ENCODE assay signal across 22 mouse cellular contexts in genomic region chr5:125323128-125323527, GRCm38 (mm10). TPM values are rescaled to one million over a fixed set of nuclear protein-coding genes. Genes with fewer than 3 reads are reported as not detected.
DNase-seq lines count a peak whose midpoint lies in the region; ATAC-seq lines count a peak whose summit lies in the region.
"Had no signal": no experiment of that assay in that cellular context is flagged by ENCODE, and none has a peak within 500 bp of the region (broad histone marks: within the 10 kb centered on the region; RNA-seq: fewer than 3 reads in every experiment).

No protein-coding gene starts in this region.

- no peak for ATAC-seq in hindbrain, embryonic 13.5 days (ENCODE audit: low FRiP score)
- ATAC-seq: forebrain, postnatal 0 days had no signal

- H3K4me2 ChIP-seq in hindbrain, embryonic 13.5 days, result no peak overlapping the region
- H3K4me2 ChIP-seq: heart, embryonic 12.5 days; kidney, embryonic 15.5 days; limb, embryonic 15.5 days; neural tube, embryonic 13.5 days had no signal

- no peak overlapping the region for H3K4me3 ChIP-seq in hindbrain, embryonic 13.5 days
- no peak overlapping the region for H3K4me3 ChIP-seq in hindbrain, embryonic 10.5 days
- peak overlapping the region; percentile 60 for H3K4me3 ChIP-seq in megakaryocyte, embryonic 14.5 days (replicated peaks)
- H3K4me3 ChIP-seq: embryonic facial prominence, embryonic 10.5 days; heart, embryonic 12.5 days; kidney, embryonic 15.5 days; limb, embryonic 15.5 days; neural tube, embryonic 13.5 days had no signal

- 91% methylated on average over 6 of the region's 6 CpGs for WGBS in hindbrain, embryonic 13.5 days
- WGBS in hindbrain, embryonic 10.5 days, result 94% methylated on average over 6 of the region's 6 CpGs

- intact Hi-C loops in left cerebral cortex, postnatal 4 days (cut with DNase I), result no loop called here

- DNase-seq in adrenal gland, adult 8-10 months, result peak; percentile 83
- no peak for DNase-seq in adrenal gland, postnatal 4 days (ENCODE audit: low spot score in 2 of 2)
- no peak for DNase-seq in hindbrain, embryonic 10.5 days (ENCODE audit: low spot score)
- DNase-seq in adrenal gland, postnatal 36 days, result peak; percentile 73 to 76
- DNase-seq in left cerebral cortex, postnatal 4 days, result no peak
- DNase-seq: cerebellum, adult 9-10 months; forebrain, postnatal 0 days; gastrocnemius, postnatal 36 days; heart, postnatal 10 days; kidney, postnatal 36 days; layer of hippocampus, postnatal 36 days; lung, adult 18-20 months; lung, postnatal 14 days; midbrain, embryonic 14.5 days; thymus, postnatal 14 days had no signal

- H3K27ac ChIP-seq in hindbrain, embryonic 13.5 days, result no peak overlapping the region
- no peak overlapping the region for H3K27ac ChIP-seq in hindbrain, embryonic 10.5 days
- H3K27ac ChIP-seq: embryonic facial prominence, embryonic 10.5 days; kidney, embryonic 15.5 days; limb, embryonic 15.5 days; neural tube, embryonic 13.5 days had no signal

- H3K27me3 ChIP-seq in hindbrain, embryonic 13.5 days, result no peaks in the 10 kb centered on the region
- no peaks in the 10 kb centered on the region for H3K27me3 ChIP-seq in hindbrain, embryonic 10.5 days (ENCODE audit: insufficient read depth, poor library complexity, severe bottlenecking)
- no peaks in the 10 kb centered on the region for H3K27me3 ChIP-seq in megakaryocyte, embryonic 14.5 days (replicated peaks)
- H3K27me3 ChIP-seq: heart, embryonic 12.5 days; kidney, embryonic 15.5 days; limb, embryonic 15.5 days; neural tube, embryonic 13.5 days had no signal

- H3K9me3 ChIP-seq in hindbrain, embryonic 13.5 days, result no peaks in the 10 kb centered on the region
- H3K9me3 ChIP-seq in hindbrain, embryonic 10.5 days, result 0 out of 2 replicates have a peak, but pooled peaks cover 2% of the 10 kb centered on the region
- peaks cover 6% of the 10 kb centered on the region; the same call in 1 of the 2 replicates for H3K9me3 ChIP-seq in megakaryocyte, embryonic 14.5 days
- H3K9me3 ChIP-seq: embryonic facial prominence, embryonic 10.5 days; kidney, embryonic 15.5 days; limb, embryonic 15.5 days; neural tube, embryonic 13.5 days had no signal

- H3K36me3 ChIP-seq in hindbrain, embryonic 13.5 days, result peaks cover 5% of the 10 kb centered on the region
- H3K36me3 ChIP-seq in hindbrain, embryonic 10.5 days, result peaks cover 17% of the 10 kb centered on the region
- peaks cover 89% of the 10 kb centered on the region for H3K36me3 ChIP-seq in megakaryocyte, embryonic 14.5 days (replicated peaks; ENCODE audit: low read length)
- H3K36me3 ChIP-seq: kidney, embryonic 15.5 days; limb, embryonic 15.5 days; neural tube, embryonic 13.5 days had no signal

- peaks cover 11% of the 10 kb centered on the region for H3K4me1 ChIP-seq in hindbrain, embryonic 13.5 days (replicated peaks)
- peaks cover 6% of the 10 kb centered on the region; the same call in 1 of the 2 replicates for H3K4me1 ChIP-seq in hindbrain, embryonic 10.5 days (replicated peaks)
- H3K4me1 ChIP-seq in megakaryocyte, embryonic 14.5 days, result peaks cover 82% of the 10 kb centered on the region

- peak overlapping the region; percentile 35 for H3K9ac ChIP-seq in hindbrain, embryonic 13.5 days
- H3K9ac ChIP-seq: forebrain, postnatal 0 days; heart, embryonic 12.5 days; kidney, embryonic 15.5 days; limb, embryonic 15.5 days; neural tube, embryonic 13.5 days had no signal

RNA-seq across cellular contexts. Expression of gene Scarb1, which starts 17.8 kb away (rescaled TPM):
- total RNA-seq in adrenal gland, adult 8-10 months (2022), result 1,000 to 10,000 TPM; 1,640 to 3,396 (median 2,408) TPM
- 100 to 1,000 TPM; 582 to 655 TPM for total RNA-seq in adrenal gland, postnatal 4 days (2021)
- 27.4 and 28.0 TPM in 2 replicates for polyA plus RNA-seq in hindbrain, embryonic 13.5 days (2015; fragmentation: Nextera tagmentation; extraction: Ambion mirVana)
- polyA plus RNA-seq in hindbrain, embryonic 10.5 days (2016; fragmentation: Nextera tagmentation; extraction: Ambion mirVana), result 41.2 and 43.6 TPM in 2 replicates
- total RNA-seq in adrenal gland, postnatal 36 days (2021), result 1,000 to 10,000 TPM; 1,867 to 4,652 TPM
- polyA plus RNA-seq in megakaryocyte, embryonic 14.5 days (2012; ENCODE audit: insufficient read depth, low replicate concordance), result 138 and 186 TPM in 2 replicates
- total RNA-seq in left cerebral cortex, postnatal 4 days (2021), result 10 to 100 TPM; 56.2 to 56.7 TPM

Comparison
In these comparisons a context has a peak if more than half of its experiments do, and no peak if none do; other contexts are left out.
1. DNase-seq: peak in adrenal gland, adult 8-10 months (single experiment) and adrenal gland, postnatal 36 days (2 of 2); none in adrenal gland, postnatal 4 days (0 of 2), hindbrain, embryonic 10.5 days (single experiment) and left cerebral cortex, postnatal 4 days (single experiment).
2. RNA of gene Scarb1, which starts 17.8 kb away (total RNA-seq): 1,867 to 4,652 TPM in adrenal gland, postnatal 36 days, 1,640 to 3,396 TPM in adrenal gland, adult 8-10 months and 582 to 655 TPM in adrenal gland, postnatal 4 days; 56.2 to 56.7 TPM in left cerebral cortex, postnatal 4 days; every median in the first group is over 10 times any median in the second.